Mouse (Mus musculus) layer of hippocampus, postnatal 14 days (tissue): ENCODE results near the gene Serinc2. TPM values are rescaled to one million over a fixed set of nuclear protein-coding genes. Genes with fewer than 3 reads are reported as not detected.
"Not testable (repeated sequence)": the region's sequence is repeated elsewhere in the genome, so short reads cannot be mapped to it uniquely, and the experiment has no call there.

Experiments used
- DNase-seq, 2 experiments: peaks; one replicate each; pipeline ENCODE4 v3.0.0; 2021 to 2022; ENCODE audit warnings: low spot score in 2 of 2, mixed read lengths in 1 of 2
- total RNA-seq, 2 experiments: library from RNA; stranded (reverse); gene quantifications; 2 replicates each; pipeline ENCODE4 v1.2.3; 2021

Serinc2 gene
- total RNA-seq, 2 experiments from 2014 or later = 7.9 to 9.6 TPM

DNA sequence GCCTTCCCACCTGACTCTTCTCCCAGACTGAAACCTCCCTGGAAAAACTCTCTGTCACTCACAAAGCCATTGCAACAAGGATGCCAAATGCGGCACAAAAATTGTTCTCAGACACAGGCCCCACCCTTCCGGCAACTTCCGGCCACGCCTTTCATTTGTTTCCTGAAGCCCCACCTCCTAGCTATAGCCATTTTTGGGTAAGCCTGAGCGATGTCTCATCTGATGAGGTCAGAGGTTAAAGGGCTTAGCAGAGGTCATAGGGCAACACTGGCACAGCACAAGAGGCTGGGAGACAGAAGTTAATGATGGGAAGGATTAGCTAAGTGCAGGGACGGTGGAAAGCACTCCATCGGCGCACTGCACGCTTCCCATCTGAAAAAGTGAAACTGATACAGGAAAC is 12.4 kb downstream of the Serinc2 start:
- no peak for DNase-seq

DNA sequence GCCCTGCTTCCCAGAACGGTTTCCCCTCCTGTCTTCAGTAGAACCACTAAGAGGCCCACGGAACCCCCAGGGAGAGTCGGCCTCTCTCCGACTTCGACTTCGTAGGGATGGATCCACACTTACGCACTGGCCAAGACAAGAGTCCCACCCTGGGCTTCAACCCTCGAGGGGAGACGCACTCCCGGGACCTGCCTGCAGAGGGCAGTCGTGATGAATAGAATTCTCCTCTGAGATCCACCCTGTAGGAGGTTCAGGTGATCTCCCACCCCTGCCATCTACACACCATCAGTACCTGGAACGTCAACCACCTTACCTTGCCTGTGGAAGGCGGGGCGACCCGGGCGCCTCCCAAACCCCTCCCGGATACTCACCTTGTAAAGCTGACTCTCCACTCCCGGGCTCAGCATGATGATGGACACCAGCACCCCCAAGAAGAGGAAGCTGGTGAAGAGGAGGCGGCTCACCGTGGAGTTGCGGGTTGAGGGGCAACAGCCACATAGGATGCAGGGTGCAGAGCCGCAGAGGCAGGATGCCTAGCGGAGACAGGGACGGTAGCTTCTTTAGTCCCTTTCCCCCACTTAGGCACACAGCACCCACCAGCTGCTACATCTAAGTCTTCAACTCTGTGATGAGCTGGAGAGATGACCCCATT is 14.2 kb downstream of the Serinc2 start:
- DNase-seq = peak; percentile 59 to 66

DNA sequence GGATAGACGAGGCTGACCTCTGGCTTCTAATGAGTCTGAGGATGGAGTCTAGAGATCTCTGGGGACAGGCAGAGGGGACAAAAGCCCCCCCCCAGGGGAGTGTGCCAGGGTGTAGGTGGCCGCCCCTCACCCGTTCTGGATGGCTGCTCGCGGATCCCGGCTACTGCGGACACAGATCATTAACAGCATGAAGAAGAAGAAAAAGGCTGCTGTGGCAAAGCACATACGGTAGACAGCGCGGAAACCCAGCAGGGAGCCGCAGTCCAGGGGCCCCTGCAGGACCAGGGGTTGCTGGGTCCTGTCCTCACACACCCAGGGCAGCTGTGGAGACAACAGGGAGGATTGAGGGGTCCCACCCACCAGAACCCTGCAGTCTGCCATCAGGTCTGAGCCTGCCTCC is 14.9 kb downstream of the Serinc2 start:
- DNase-seq = no peak

DNA sequence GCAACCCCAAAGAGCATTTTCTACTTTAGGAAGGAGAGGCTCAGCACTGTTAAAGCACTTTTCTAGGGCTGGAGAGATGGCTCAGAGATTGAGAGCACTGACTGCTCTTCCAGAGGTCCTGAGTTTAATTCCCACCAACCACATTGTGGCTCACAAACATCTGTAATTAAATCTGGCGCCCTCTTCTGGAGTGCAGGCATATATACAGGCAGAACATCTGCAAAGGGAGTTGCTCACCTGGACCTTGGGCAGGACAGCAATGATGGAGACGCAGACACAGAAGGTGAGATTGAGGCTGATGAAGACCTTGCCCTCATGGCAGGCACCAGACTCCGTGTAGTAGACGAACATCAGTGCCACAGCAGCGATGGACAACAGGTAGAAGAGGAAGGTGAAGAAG is 18.6 kb downstream of the Serinc2 start:
- DNase-seq = no peak

DNA sequence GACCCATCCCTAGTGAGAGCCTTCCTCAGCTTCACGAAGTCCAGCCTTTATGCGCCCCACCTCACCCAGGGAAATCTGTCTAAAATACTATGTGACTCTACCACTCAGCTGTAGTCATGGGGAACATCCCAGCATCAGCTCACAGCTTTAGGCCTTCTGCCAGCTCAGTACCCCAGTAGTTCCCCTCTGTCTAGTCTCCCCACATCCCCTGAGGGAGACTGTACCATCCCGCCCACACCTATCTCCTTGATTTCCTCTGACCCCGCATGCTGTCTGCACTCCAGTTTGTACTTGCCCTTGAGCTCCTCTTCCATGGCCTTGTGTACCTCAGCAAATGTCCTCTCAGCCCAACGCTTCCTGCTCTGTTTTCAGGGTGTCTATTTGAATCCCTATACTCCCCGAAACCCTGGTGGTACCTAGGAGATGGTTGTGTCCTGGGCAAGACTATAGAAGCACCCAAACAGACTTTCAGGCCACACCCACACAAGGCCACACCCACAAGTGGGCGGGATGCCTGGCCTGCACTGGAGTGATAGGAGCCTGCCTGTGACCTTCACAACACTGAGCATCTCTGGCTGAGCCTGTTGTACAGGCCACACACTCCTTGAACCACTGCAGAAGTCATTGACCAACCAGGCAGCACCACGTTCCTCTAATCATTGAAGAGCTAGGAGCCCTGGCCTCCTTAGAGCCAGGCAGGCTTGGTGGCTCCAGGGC is 26.4 kb downstream of the Serinc2 start:
- DNase-seq = no peak

DNA sequence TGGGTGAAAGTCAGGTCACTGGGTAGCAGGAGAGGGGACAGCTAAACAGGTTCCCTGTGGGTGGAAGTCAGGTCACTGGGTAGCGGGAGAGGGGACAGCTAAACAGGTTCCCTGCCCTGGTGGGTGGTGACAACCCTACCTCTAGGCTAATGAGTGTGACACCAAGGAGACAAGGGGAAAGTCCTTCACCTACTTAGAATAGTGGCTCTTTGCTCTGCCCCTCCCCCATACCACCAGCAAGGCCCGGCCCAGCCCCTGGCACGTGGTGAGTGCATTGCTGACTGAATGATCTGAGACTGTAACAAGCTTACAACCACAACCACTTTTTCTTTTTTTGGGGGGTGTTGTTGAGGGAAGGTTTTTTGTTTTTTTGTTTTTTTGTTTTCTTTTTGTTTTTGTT is 27.2 kb downstream of the Serinc2 start:
- no peak for DNase-seq

DNA sequence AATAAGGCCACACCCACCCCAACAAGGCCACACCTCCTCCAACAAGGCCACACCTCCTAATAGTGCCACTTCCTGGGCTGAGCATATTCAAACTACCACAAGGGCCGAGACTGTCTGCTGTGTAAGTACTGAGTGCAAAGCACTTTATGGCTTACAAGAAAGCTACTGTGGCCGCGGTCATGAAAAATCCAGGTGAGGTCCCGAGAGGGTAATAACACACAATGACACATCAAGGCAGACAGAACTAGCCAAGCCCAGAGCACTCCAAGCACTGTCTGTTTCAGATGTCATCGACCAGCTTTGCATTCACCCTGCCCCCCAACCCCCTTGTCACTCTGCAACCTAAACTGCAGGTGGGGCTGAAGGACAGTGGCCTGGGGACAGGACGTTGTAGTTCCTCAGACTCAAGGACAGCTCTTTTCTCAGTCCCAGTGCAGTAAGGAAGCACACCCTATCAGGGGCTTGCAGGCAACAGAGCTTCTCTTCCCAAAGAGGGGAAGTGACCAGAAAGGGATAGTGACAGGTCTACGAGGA is 27.8 kb downstream of the Serinc2 start:
- DNase-seq = no peak

DNA sequence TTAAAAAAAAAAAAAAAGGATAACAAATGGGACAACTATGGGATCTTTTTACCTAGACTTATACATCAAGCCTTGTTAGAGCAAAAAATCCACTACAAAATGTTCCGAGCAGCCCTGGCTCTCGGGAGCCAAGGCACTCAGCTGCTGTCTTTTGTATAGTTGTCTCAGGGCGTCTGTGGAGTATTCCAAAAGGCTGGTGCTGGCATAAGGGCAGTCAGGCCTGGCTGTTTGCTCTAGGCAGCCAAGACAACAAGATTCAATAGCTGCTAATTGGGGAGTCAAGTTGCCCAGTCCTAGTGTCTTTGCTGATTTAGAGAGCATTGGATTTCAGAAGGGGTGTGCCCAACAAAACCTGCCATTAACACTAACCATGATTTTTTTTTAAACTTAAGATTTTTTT is 30.4 kb downstream of the Serinc2 start:
- peak in 1 of 2 experiments; percentile 57 for DNase-seq

DNA sequence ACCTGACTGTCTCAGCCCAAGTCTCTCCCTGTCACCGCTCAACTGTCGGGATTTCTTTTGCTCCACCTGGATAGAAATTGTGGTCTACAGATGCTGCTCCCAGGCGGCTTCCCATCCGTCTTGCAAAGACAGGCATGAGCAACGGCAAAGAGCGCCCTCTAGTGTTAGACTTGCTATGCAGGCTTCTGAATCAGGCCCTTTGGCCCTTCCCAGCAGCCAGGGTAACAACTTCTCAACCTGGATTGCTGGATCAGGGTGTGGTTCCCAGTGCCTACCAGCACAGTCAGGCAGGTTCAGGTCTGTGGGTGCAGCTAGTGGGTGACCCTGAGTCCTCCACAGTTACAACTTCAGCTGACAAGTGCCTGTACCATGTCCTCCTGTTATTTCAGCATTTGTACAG is 32.9 kb downstream of the Serinc2 start:
- peak; percentile 62 to 74 for DNase-seq

DNA sequence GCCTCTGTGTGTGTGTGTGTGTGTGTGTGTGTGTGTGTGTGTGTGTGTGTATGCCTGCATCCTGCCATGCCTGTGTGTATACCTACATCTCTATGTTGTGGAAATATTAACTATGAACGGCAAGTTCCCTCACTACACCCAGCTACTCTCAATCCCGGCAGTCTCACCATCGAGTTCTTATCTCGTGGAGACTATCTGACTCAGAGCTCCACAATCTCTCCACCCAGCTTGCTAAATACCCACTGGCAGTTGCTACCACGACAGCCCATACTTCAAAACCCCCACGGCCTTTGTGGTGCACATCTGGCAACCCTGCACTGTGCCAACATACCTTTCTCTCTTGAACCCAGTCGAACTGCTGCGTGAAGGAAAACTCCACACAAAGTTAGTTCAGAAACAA is 34.3 kb downstream of the Serinc2 start:
- no peak for DNase-seq

DNA sequence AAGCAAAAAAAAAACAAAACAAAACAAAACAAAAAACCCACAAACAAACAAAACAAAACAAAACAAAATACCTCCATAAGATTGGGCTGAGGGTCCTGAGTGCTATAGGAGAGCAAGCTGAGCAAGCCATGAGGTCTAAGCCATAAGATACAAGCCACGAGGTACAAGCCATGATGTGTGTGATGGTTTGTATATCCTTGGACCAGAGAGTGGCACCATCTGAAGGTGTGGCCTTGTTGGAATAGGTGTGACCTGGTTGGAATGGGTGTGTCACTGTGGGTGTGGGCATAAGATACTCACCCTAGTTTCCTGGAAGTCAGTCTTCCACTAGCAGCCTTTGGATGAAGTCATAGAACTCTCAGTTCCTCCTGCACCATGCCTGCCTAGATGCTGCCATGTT is 35.4 kb downstream of the Serinc2 start:
- not testable (repeated sequence) for DNase-seq

DNA sequence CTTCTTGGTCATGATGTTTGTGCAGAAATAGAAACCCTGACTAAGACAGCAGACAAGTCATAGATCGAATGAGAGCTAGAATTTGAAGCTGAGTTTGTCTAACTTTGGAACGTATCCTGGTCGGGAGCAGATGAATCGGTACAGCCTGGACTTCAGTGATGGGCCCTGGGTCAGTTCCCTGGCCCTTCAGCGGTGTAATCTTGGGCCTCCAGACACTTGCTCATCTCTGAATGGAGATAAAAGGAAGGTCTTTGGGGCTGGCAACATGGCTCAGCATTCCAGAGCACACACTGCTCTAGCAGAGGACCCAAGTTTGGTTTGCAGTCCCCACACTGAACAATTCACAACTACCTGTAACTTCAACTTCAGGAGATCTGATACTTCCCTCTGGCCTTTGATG is 36.0 kb downstream of the Serinc2 start:
- DNase-seq = no peak

DNA sequence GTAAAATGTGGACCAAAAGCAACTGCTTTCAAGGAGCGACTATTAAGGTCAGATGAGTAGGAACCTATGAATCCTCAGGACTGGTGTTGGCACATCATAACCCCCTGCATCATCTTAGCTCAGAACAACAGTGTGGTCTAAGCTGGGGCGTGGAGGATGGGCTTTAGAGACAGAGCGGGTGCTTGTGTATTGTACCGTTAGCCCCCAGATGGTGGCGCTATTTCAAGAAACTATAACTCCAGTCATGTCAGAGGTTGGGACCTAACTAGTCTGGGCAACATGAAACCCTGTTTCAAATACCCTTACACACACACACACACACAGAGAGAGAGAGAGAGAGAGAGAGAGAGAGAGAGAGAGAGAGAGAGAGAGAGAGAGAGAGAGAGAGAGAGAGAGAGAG is 38.3 kb downstream of the Serinc2 start:
- no peak for DNase-seq

DNA sequence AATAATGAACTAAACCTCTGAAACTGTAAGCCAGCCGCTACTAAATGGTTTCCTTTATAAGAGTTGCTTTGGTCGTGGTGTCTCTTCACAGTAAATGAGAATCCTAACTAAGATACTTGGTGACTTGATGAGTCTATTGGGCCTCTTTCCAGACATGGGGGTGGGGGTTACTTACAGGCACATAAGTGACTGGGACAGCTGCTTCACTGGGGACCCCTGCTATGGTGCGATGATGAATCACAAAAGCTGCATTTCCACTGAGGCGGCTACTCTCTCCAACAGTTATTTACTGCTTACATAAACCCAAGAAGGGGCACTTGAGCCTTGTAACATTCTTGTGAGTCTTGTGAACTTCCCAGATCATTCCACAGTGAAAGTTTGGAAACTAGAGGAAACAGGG is 41.4 kb downstream of the Serinc2 start:
- no peak for DNase-seq

DNA sequence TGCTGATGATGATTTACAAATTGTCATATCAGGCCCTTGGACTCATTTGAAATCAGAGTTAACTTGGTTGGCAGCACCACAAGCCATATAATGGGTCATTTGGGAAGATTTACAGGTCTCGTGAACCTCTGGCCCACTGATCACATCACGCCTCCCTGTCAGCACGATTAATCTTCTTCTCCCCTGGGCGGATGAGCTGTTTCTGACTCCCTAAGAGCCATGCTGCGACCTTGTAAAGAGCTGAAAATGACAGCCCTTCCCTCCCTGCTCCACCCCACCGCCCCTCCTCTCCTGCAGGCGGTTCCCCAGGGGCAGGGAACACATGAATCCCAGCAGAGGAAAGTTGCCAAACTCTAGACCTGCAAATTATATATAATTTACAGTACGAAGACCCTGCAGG is 42.6 kb downstream of the Serinc2 start:
- DNase-seq = no peak

DNA sequence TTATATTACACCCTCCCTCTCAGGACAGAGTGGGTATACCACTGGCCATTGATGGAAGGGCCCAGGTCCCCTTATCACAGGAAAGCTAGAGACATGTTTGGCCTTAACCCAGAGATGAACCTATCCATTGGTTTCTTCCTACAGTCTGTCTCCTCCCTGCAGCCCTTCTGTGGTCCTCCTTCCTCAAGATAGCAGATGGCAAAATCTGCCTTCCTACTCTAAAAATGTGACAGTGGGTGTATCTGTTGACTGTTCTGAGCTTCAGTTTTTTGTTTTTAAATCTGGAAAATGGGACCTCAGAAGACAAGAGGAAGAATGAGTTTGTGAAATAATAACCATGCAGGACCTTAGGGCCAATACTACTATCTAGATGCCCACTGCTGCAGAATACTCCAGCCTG is 54.9 kb downstream of the Serinc2 start:
- DNase-seq = no peak

DNA sequence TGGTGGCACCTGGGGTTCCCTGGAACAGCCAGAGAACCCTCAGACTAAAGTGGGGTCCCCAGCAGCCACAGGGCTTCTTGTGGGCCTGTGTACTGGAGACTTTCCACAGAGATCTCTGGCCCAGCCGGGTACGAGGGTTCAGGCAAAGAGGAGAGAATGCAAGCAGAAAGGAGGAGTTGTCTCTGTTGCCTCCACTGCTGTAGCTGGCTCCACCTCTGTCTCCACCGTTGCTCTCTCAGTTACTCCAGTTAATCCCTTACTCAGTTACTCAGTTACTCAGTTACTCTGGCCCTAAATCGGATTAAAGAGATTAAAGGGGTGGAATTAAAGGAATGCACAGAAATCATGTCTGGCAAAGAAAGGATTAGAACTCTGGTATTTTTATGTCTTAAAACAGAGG is 56.8 kb downstream of the Serinc2 start, which contains the start of gene Gm853:
Gene Gm853, minus strand, starts transcription at position 223 of the 400 bp plus-strand sequence.
- no peak for DNase-seq

DNA sequence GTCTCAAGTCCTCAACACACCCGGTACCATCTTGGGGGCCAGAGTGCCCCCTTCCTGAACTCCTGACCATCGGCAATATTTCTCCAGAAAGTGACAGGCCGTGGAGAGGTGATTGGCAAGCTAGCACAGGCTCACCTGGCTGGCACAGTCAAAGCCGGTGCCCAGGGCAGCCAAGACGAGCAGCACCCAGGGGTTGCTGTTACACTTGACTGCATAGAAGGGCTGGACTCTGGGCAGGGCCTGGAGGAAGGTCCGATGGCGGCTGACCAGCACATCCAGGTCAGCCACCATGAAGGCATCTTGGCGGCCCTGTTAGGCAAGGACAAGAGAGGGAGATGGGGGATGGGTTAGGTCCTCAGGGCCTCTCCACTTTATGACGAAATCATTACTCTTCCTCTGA is 58.8 kb downstream of the Serinc2 start:
- DNase-seq = no peak

DNA sequence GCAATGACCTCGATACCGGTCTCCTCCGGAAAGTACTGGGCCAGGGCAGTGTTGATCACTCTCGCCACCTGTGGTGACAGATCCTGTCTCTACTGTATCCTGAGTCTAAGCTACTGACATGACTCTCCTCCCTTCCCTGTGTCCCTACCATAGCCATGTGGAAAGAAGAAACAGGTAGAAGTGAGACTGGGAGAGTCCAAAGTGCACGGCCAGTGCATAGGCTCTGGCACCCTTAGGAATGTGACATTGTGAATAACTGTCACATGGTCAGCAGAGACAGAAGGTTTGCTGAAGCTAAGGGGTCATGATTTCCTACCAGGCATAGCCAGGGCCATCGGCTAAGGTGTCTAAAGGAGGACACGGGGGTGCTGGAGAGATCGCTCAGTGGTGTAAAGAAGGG is 63.6 kb downstream of the Serinc2 start:
- DNase-seq = no peak

DNA sequence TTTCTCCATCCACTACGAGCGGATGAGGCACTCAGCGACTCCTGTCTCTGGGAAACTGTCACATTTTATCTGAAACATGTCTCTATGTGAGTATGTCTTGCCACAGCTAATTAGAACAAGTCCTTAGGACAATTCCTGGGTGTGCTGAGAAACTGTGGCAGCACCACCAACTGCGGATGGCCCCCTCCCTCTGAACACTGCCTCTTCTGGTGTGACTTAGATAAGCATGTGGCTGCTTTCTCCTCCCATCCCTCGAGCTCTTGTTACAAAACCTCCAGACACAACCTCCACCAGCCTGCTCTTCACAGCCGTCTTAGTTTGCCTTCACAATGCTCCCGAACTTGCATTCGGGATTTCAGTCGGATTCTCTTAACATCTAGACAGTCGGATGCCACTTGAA is 65.1 kb downstream of the Serinc2 start:
- DNase-seq = no peak

DNA sequence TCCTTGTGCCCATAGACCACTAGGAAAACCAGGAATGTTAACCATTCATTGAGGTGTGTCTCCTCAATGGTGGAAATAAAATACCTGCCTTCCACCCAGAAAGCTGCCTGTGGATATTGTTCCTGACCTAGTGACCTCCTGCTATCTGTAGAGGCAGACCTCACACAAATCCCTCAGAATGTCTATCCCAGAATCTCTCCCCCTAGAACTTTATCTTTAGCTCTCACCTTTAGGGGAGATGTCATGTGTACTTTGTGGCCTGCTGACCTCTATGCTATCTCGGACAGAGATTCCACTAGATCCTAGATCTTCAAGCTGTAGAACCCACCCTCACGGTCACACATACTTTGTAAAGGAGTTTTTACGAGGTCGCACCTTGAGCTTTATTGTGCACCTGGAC is 65.8 kb downstream of the Serinc2 start:
- DNase-seq = no peak

DNA sequence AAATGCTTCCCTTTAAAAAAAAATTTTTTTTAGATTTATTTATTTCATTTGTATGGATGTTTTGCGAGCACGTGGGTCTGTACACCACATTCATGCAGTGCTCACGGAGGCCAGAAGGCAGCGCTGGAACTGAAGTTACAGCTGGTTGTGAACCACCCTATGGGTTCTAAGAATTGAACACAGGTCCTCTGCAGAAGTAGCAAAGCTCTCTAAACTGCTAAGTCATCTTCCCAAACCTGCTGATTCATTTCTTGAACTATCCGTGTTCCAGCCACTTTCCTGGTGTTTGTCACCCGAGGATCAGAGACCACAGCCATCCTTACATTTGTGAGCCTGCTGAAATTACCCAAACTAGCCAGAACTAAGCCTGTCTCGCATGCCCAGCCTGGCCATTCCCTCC is 66.6 kb downstream of the Serinc2 start:
- no peak for DNase-seq

DNA sequence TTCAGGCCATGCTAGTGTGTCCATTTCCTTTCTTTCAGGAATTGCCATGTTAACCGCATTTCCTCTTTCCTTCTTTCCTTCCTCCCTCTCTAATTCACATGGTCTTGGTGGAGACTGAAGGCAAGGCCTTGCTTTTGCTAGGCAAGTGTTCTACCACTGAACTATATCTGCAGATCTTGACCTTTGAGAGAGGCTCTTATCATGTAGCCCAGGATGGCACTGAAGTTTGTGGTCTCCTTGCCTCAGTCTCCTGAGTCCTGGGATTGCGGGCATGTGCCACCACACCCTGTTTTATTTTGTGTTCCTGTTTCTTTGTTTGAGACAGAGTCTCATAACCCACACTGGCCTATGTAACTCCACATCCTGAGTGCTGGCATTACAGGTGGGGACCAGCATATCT is 67.1 kb downstream of the Serinc2 start:
- DNase-seq = no peak
